Mouse (Mus musculus) embryonic fibroblast, embryonic 13.5 days (primary cell): ENCODE data around the gene Trim59.

Experiments
- CTCF ChIP-seq: IDR thresholded peaks from 2 replicates; pipeline ENCODE4 v1.5.1; 2011; ENCODE audit warnings: mild to moderate bottlenecking, control low read depth, low read length, moderate library complexity, borderline replicate concordance; ENCODE audit not compliant: insufficient read depth
- POLR2A ChIP-seq: IDR thresholded peaks from 2 replicates; pipeline ENCODE4 v1.6.1; 2011; ENCODE audit warnings: low read depth, mild to moderate bottlenecking, control low read depth, low read length, moderate library complexity

DNA sequence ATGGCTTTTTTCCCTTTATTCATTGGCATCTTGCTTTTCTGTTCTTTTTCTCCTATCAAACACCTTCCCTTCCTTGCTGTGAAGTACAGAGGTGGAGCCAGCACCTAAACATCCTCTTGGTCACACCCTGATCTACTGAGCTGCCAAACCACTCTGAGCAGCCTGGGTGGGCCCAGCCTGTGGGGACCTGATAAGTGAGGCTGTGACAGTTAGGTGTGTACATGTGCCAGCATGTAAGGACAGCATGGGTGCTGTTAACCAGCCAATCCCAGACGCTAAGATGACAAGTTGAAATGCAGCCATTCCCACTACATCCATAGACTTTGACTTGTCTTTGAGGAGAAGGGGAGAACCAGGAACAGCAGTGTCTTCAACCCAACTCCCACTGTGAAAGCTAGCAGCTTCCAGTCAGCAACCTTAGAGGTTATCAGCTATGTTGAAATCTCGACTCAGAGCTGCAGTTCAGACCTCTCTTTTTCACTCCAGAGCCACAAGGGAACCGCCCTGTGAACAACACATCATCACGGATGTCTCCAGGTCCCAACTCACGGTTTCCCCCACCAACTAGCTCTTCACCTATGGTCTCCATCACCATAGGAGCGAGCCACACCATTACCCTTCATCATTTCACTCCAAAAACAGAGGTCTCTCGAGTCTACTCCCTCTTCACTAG is 10.3 kb upstream of the Trim59 start:
- TF ChIP-seq CTCF: no peak
- no peak for TF ChIP-seq POLR2A
